Mouse (Mus musculus) layer of hippocampus, adult 9-11 months (tissue): ENCODE results near the gene Zfp69.

Experiments
- DNase-seq: peaks from one replicate; pipeline ENCODE4 v3.0.0; 2022

Gene Zfp69

DNA sequence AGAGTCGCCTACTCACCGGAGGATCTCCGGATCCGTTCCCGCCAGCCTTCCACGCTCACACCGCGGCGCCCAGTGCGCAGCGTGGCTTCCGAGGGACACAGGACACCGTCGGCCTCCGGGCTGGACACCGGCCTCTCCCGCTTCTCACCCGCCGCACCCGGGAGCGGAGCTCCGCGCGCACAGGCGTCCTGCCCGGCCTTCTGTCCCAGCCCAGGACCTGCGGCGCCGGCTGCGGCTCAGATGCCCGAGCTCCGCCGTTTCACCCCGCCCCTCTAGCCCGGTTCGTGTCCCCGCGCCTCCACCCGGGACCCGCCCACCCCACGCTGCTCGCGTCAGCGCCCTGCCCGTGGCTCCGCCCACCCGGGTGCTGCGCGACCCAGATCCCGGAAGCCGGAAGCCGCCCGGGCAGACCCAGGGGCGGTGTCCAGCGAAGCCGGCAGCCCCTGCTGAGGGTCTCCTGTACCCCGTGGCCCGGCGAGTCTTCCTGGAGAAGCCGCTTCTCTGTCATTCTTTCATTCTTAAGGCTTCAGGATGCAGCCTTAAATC lies at the start of gene Zfp69:
Gene Zfp69 (minus strand): TSS at position 272 of the 546 bp plus-strand sequence.
- DNase-seq, result peak; percentile 84

- DNase-seq, result no peak
Measured at GRCm38 (mm10) chr4:121001042-121001441, 49.5 kb upstream of the Zfp69 start.

- no peak for DNase-seq
Measured at GRCm38 (mm10) chr4:120995911-120996310, 44.4 kb upstream of the Zfp69 start.

GRCm38 (mm10) chr4:120993025-120993424 lies 41.5 kb upstream of the Zfp69 start:
- peak; percentile 55 for DNase-seq

DNA sequence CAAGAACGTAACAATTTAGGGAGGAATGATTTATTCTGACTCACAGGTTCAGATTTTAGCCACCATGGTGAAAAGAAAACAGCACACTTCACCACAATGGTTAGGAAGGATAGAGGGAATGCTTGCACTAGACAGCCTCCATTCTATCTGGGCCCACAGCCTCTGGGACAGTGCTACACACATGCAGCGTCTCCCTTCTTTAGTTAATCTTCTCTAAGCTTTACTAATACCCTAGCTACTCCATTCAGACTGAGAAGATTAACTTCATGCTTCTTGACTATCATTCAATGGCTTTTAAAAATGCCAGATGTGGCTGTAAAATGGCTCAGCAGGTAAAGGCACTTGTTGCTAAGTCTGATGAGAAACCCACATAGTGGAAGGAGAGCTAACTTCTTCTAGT lies 40.8 kb upstream of the Zfp69 start:
- DNase-seq, result no peak

- no peak for DNase-seq
Measured at GRCm38 (mm10) chr4:120987319-120987718, 35.8 kb upstream of the Zfp69 start.

- no peak for DNase-seq
Measured at GRCm38 (mm10) chr4:120986446-120986845, 34.9 kb upstream of the Zfp69 start.

DNA sequence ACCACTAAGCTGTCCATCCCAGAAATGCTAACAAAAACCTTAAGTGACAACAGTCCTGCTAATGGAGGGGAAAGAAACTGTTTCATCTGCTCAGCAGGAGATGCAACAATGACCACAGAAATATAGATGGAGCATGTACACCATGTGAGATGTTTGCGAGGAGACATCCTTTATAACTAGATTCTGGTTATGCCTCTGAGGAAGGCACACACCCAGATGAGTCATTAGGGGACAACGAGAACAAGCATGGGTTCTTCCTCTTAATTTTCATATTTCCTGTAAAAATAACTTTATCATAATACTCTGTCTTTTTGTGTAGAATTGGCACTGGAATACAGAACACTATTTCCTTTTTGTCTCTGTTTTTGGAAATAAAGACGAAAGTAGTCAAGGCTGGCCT lies 26.7 kb upstream of the Zfp69 start:
- no peak for DNase-seq

GRCm38 (mm10) chr4:120975428-120975734 lies 23.9 kb upstream of the Zfp69 start:
- DNase-seq, result no peak

GRCm38 (mm10) chr4:120974711-120975427 lies 23.4 kb upstream of the Zfp69 start:
- DNase-seq, result peak; percentile 40

DNA sequence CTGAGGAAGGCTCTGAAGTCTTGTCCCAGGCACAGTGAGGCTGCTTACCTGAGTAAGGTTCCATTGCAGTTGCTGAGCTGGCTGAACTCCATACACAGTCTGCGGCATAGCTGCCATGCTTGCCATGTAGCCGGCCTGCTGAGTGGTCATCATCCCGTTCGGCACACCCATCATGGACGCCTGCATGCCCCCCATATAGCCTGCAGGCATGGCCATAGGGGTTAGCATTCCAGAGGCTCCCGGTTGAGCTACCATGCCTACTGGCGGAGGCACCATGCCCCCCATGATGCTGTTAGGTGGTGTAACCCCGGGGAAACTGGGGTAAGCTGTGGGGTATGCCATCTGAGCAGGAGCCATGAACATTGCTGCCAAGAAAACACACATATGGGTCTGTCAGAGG lies 20.3 kb upstream of the Zfp69 start:
- DNase-seq, result no peak

DNA sequence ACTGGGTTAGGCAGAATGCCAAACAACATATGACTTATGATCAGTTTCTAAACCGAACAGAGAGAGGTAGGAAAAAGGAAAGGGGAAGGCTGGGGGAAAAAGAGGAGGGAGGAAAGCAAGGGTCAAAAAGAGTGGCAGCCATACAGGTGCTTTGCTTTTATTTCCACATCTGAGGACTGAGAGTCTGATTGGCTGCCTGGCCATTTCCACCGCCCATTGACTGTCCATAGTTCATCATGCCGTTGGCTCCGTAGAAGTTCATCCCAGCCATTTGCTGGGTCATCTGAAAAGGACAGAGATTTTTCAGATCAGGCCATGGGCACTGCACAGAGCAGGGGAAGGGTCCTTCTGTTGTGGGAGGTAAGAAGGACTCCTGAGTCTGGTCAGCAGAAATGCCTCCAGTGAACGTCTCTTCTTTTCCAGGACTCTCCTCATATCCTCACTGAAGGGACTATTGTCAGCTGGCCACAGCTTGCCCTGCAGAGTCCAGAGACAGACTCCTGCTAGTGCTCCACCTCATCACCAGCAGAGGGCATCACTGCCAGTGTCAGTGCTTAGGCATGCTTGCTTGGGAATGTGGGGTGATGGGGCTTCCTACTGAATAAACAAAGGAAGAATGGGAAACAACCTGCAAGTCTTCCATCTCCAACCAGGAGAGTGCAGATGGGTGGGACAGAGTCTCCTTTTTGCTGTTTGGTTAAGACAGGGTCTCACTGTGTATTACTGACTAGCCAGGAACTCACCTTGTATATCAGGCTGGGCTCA lies 18.1 kb upstream of the Zfp69 start:
- peak; percentile 39 for DNase-seq

GRCm38 (mm10) chr4:120968486-120968885 lies 17.0 kb upstream of the Zfp69 start:
- DNase-seq, result no peak

DNA sequence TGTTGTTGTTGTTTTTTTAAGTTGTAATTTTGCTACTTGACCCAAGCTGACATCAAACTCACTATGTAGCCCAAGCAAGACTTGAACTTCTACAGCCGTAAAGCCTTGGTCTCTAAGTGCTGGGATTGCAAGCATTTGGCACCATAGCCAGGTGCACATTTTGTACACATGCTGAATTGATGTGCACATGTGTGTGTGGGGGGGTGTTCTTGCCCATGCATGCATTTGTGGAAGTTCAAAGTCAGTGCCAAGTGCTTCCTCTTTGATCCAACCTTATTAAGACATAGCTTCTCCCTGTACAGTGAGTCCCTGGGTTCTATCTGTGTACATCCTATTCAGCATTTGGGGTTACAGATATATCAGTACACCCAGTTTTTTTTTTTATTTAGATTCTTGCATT lies 4.1 kb upstream of the Zfp69 start:
- DNase-seq, result no peak

- DNase-seq, result no peak
Measured at GRCm38 (mm10) chr4:120953667-120954066, 2.2 kb upstream of the Zfp69 start.

GRCm38 (mm10) chr4:120953038-120953437 lies 1.5 kb upstream of the Zfp69 start:
- DNase-seq, result no peak

GRCm38 (mm10) chr4:120952163-120952562 lies 664 bp upstream of the Zfp69 start:
- DNase-seq, result peak; percentile 27

- no peak for DNase-seq
Measured at GRCm38 (mm10) chr4:120950763-120951427, 604 bp downstream of the Zfp69 start.

DNA sequence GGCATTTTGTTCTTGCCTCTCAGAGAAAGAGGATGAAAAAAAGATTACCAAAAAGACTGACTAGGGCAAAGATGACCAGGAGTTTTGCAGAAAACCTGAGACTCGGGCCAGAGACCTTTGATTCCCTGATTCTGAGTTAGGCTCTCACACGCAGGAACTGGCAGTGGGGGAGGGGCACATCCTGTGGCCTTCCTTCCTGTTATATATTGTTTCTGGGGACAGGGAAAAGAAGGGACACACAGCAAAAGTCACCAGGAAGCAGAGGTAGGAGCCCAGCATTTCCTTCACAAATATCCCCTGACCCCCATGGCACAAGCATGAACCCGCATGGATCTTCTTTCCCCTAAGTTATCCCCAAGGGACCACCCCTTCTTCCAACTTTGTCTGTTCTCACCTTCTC lies 2.6 kb downstream of the Zfp69 start:
- DNase-seq, result no peak

- DNase-seq, result no peak
Measured at GRCm38 (mm10) chr4:120935006-120935405, 16.5 kb downstream of the Zfp69 start.

- no peak for DNase-seq
Measured at GRCm38 (mm10) chr4:120930736-120931135, 20.8 kb downstream of the Zfp69 start.

- no peak for DNase-seq
Measured at GRCm38 (mm10) chr4:120928686-120929085, 22.8 kb downstream of the Zfp69 start.

- DNase-seq, result peak; percentile 58
Measured at GRCm38 (mm10) chr4:120925386-120925785, 26.1 kb downstream of the Zfp69 start.
